Mouse (Mus musculus): ENCODE results near the gene Npm3. TPM values are rescaled to one million over a fixed set of nuclear protein-coding genes. Genes with fewer than 3 reads are reported as not detected.

Gene Npm3
- total RNA-seq, 2 experiments from 2014 or later = 16.7 to 18.1 TPM

DNA sequence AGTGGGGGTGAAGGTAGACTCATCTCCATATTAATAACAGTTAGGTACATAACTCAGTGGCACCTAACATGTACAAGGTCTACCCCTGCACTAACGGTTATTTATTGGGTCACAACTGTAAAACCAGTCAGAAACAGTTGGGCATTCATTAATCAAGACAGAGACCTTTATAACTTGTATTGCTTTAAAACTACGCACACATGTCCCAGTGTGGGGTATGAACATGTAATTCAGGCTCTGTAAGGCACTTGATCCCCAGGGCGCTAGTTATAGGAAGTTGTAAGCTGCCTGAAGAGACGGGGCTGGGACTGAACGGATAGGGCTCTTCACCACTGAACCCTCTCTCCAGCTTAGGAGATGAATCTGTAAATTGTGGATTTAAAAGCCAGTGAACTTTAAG is 9.3 kb upstream of the Npm3 start:
- no peak for DNase-seq (ENCODE audit: low spot score in 2 of 2)

DNA sequence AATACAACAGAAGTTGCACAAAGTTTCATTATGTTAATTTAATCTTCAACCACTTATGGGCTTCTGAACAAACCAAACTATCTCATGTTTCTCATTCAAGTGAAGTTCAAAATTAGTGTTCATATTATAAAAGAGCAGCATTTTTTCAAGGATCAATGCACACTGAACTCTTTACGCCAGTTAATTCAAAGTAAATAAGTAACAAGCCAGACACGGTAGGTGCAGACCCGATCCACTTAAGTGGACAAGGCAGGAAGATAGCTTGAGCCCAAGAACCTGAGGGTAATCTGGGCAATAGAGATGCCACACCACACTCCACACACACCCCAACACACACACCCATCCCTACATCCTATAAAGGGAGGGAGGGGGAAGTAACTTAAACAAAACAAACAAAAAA is 4.2 kb upstream of the Npm3 start:
- DNase-seq (ENCODE audit: low spot score in 2 of 2) = no peak

DNA sequence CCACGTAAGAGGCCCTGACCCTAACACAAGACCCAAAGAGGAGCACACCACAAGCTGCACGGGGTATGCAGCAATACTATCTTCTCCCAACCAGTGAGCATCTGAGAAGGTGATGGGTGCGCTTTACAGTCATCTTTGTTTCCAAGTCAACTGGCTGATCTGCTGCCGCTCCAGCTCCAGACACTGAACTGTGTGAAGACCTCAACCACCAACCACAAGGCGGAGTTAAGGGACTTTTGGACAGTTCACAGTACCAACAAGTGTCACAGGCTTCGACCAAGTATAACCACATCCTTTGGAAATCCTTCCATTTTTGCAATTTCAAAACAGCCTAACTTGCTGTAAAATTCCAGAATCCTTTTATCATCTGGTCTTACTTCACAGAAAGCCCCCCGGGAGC is 2.5 kb upstream of the Npm3 start:
- DNase-seq (ENCODE audit: low spot score in 2 of 2) = no peak

- no peak for DNase-seq (ENCODE audit: low spot score in 2 of 2)
These were observed 624 bp downstream of the Npm3 start for GRCm38 (mm10) chr19:45748691-45749242.

DNA sequence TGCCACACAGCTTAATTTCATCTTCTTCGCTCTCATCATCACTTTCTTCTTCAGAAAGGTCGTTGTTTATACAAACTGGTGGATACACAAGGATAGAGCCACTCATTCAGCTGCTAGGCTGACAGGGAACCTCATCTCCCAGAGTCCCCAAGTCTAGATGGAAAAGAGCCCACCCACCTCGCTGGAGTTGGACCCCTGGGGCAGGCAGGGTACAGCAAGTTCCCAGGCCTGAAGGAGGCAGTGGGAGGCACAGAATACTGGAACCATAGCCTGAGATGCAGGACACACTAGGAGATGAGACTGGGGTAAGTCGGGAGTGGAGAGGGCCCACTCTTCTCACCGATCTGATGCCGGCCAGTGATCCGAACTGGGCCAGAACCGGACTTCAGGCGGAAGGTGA is 1.2 kb downstream of the Npm3 start:
- DNase-seq (ENCODE audit: low spot score in 2 of 2) = no peak

DNA sequence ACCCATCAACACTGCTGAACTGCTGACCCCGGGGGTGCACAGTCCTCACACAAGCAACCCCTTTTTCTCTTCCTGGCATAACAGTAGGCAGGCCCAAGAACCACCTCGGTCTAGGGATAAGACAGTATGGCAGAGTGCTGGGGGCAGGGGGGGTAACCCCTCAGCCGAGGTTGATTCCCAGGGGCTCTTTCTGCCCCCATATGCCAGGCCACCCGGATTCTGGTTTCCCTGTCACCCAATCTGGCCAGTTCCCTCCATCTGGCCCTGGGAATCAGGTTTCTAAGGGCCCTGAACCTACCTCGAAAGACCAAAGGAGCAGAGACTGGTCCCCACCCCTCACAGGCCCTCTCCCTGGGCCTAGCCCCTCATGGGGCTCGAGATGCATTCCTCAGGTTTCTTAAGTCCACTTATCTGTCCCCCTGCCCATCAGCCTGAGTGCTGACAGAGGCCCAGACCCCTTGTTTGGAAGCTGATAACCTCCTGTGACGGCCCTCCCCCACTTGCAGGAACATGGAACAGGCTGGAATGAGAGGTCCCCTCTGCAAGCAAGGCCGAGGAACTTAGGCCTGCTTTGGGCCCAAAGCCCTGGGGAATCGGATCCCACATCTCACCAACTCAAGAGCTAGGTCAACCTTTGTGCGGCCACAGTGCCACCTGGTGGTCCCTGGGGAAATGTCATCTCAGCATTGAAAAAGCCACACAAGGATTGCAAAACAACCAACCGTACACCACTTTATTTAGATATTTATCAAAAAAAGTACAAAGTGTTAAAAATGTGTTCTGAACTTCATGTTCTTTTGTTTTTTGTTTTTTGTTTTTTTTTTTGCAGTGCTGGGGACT is 2.1 kb downstream of the Npm3 start:
- peak; percentile 93 to 94 for DNase-seq (ENCODE audit: low spot score in 2 of 2)

GRCm38 (mm10) chr19:45746153-45747020 is 3.0 kb downstream of the Npm3 start:
- peak; percentile 73 to 83 for DNase-seq (ENCODE audit: low spot score in 2 of 2)

DNA sequence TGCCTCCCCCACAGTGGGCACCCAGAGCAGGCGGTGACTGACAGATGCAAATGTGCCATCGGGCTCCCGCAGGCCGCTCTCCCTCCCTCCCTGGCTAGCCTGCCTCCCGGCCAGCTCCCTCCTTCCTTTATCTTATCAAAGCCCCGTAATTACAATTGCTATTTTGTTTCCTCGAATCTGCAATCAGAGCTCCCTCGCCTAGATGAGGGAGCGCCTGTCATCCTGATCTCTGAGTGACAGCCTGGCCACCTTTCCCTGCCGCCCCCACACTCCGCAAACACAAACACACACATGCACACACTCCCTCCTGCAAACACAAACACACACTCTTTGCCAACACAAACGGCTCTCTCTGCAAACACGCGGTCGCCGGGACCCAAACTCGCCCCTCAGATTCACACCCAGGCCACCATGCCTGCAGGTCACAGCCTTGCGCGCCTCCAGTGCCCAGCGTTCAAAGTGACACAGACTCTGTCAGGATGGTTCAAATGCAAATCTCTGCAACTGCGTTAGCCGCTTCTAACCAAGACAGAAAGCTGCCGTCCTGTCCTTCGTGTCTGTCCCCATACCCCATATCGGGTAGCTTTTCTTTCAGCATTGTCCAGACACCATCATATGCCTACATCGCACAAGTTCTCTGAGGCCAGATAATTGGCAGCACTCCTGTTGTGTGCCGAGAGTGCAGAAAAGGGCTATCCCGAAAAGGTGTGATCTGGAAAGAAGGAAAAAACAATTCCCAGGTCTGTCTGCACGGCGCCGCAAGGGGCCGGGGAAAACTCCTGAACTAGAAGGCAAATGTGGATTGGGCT is 3.8 kb downstream of the Npm3 start:
- DNase-seq (ENCODE audit: low spot score in 2 of 2) = no peak

- DNase-seq (ENCODE audit: low spot score in 2 of 2) = no peak
These were observed 5.8 kb downstream of the Npm3 start for GRCm38 (mm10) chr19:45743619-45744018.

DNA sequence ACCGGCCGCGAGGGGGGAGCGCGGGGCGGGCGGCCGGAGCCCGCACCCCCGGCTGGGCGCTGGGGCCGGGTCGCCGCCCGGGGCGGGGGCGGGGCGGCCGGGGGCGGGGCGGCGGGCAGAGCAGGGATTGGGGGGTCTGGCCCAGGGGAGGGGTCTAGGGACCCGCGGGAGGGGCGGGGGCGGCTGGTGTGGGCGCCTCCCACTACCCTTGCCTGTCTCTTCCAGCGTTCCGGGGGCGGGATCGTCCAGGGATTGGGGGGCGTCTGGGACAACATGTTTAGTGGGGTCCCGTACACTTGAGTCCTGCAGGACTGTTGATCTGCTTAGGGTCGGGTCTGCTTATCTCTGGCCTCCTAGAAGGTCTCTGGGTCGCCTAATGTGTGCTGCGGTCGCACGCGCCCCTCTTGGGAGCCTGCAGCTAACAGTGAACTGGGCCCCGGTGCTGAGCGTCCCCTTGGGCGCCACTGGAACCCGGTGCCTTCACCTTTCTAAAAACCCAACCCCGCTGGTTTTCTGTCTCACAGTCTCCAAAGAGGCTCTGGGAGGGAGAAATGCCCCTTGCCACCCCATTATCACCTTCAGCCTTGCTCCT is 6.3 kb downstream of the Npm3 start:
- DNase-seq (ENCODE audit: low spot score in 2 of 2) = no peak

- no peak for DNase-seq (ENCODE audit: low spot score in 2 of 2)
These were observed 7.0 kb downstream of the Npm3 start, which contains the start of gene Fgf8 for GRCm38 (mm10) chr19:45742218-45742983. Gene Fgf8, minus strand, starts transcription at chr19:45742915.

DNA sequence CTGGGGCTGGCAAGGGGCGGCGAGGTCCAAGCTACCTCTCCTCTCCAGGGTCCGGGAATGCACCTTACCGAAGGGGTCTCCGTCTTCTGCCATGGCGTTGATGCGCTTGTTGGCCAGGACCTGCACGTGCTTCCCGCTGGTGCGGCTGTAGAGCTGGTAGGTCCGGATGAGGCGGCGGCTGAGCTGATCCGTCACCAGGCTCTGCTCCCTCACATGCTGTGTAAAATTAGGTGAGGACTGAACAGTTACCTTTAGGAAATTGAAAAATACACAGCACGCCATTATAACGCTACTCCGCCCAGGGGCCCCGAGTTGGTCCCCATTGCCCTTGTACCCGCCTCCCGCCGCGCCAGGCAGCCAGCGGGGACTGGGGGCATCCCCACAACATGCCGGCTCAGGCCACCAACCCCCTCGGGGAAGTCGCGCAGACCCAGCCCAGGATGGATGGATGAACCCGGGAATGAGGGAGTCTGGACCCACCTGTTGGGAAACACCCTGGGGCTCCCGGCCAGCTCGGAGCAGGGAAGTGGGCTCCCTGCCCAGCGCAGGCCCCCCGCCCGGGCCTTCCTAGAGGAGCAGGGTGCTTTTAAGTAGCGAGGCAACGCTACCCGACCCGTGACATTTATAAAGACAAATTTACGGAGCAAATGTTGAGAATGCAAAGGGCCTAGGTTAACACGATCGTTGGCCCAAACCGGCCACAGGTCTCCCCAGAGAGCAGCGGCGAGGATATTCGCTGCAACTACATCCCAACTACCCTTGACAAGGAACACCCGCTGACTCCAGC is 7.8 kb downstream of the Npm3 start:
- no peak for DNase-seq (ENCODE audit: low spot score in 2 of 2)

- DNase-seq (ENCODE audit: low spot score in 2 of 2) = no peak
These were observed 8.6 kb downstream of the Npm3 start for GRCm38 (mm10) chr19:45740817-45741216.

- no peak for DNase-seq (ENCODE audit: low spot score in 2 of 2)
These were observed 9.2 kb downstream of the Npm3 start for GRCm38 (mm10) chr19:45740233-45740632.

GRCm38 (mm10) chr19:45738521-45738920 is 10.9 kb downstream of the Npm3 start:
- no peak for DNase-seq (ENCODE audit: low spot score in 2 of 2)

DNA sequence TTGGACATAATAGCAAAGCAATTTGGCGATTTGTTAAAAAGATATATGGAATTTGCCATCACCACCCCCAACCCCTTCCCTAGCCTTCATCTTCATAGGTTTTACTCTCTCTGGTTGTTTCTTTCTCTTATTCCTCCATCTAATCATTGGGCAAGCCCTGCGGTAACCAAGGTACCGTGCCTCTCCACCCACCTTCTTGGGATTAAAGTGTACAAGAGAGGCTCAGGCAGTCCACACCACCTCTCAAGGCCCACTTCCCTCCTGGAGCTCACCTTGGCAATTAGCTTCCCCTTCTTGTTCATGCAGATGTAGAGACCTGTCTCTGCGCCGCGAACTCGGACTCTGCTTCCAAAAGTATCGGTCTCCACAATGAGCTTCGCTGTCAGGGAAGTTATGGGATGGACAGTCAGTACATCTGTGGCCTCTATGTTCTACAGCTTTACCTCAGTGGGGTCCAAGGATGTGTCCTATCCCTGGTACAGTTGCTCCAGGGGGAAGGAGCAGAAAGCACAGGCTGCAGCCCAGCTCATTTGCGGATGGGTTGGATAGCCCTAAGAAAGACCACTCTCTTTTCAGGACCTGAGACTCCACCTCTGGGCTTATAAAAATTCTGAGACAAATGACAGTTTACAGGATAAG is 11.4 kb downstream of the Npm3 start:
- DNase-seq (ENCODE audit: low spot score in 2 of 2) = no peak

DNA sequence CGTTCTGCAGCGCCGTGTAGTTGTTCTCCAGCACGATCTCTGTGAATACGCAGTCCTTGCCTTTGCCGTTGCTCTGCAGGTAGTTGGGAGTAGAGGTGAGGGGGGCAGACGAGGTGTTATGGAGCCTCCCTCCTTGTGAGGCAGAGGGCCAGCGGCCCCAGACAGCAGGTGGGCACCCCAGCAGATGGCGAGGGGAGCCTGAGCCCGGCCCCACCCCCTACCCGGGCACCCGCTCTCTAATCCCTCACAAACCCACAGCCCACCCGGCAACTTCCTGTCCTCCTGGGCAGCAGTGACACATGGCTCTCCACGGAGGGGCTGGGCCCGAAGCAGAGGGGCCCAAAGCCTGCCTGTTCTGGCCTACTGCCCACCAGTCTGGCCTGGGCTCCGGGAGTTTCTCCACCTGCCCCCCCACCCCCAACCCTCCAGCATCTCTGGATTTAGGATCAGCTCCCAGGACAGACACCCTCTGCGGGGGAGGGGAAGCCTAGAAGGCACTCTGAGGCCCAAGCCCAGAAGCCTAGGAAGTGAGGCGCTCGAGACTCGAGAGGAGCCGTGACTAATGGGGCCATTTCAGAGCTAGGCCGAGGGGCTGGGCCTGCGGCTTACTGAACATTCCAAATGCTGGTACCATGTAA is 12.1 kb downstream of the Npm3 start:
- no peak for DNase-seq (ENCODE audit: low spot score in 2 of 2)

GRCm38 (mm10) chr19:45736855-45737207 is 12.6 kb downstream of the Npm3 start:
- peak; percentile 28 to 41 for DNase-seq (ENCODE audit: low spot score in 2 of 2)

All from layer of hippocampus, postnatal 10 days (tissue).